Mouse (Mus musculus) lung, postnatal 25 days (tissue): ENCODE data around the gene Gm43518.

Source experiments
- DNase-seq: peaks from one replicate; pipeline ENCODE4 v3.0.0; 2022; ENCODE audit warnings: low spot score

Gene Gm43518

DNA sequence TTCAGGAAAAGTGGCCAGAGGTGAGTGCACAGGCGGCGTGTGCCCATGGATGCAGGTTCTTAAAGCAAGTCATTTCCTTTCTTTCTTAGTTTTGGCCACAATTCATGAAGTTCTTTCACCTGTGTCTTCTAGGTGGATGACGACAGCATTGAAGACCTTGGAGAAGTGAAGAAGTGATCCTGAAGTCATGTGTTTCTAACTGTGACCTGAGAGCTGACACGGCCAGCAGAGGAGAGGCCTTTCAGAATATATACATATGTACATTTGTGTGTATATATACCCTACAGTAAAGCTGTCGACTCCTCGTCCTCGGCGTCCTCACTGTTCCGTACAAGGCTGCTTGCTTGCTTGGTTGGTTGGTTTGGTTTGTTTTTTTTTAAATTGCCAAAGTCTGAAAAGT is at the start of gene Gm43518:
TSS of gene Gm43518 (plus strand) at position 301 of the 400 bp plus-strand sequence.
- DNase-seq, result no peak

DNA sequence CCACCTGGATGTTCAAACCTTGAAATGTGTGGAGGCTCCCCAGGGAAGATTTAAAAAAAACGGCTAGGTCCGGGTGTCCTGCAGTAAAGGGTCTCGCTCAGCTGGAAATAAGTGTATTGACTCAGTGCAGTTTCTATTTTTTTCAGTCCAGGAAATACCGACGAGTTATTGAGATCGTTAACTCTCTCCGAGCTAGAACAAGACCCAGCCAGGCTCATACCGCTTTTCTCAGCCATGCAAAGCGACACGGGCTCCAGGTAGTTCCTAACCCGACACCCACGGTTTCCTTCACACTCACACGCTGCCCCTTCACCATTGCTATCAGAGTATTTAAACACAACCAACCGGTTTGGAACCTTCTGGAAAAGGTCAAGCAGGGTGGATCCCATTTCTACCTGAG is 49.2 kb upstream of the Gm43518 start:
- no peak for DNase-seq

DNA sequence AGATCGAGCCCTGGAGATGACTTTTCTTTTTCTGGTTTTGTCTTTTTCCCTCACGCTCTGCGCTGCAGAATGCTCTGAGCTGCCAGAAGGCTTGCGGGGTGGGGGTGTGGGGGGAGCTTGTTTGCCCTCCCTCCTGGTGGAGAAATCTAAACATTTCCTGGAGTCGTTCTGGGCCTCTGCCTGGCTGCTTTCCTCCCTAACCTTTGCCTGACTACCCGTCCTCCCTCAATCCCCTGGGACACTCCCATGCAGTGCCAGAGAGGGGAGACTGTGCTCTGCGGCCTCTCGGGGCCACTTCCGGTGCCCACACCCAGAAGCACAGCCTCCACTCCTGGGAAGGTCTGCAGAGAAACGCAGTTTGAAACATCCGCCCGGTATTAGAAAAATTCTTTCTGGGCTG is 47.3 kb upstream of the Gm43518 start, which contains the start of gene Hcar1:
TSS of gene Hcar1 (minus strand) at position 93 of the 400 bp plus-strand sequence.
- no peak for DNase-seq

DNA sequence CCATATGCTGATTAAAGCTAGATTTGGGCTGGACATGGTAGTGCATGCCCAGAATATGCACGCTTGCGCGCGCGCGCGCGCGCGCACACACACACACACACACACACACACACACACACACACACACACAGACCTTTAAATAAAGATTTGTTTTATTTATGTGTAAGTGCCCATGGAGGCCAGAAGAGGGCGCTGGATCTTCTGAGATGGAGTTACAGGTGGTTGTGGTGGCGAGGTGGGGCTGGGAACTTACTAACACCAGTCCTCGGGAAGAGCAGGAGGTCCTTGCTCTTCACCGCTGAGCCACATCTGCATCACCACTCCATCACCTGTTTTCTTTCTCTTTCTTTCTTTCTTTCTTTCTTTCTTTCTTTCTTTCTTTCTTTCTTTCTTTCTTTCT is 46.4 kb upstream of the Gm43518 start:
- DNase-seq, result no peak

DNA sequence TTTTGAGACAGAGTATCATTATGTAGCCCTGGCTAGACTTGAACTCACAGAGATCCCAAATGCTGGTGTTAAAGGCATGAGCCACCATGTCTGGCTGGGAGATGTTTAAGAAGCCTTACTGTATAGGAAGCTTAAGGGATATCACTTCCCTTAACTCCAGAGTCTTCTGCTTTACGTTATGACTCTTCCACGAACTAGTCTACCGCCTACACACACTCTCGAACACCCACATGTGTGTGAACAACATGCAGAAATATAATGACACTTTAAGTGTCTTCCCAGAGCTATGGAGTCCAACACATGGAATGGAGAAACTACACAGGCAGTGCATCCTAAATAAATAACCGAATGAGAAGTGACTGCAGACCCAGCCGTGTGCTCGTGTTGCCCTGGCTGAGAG is 43.3 kb upstream of the Gm43518 start:
- no peak for DNase-seq

DNA sequence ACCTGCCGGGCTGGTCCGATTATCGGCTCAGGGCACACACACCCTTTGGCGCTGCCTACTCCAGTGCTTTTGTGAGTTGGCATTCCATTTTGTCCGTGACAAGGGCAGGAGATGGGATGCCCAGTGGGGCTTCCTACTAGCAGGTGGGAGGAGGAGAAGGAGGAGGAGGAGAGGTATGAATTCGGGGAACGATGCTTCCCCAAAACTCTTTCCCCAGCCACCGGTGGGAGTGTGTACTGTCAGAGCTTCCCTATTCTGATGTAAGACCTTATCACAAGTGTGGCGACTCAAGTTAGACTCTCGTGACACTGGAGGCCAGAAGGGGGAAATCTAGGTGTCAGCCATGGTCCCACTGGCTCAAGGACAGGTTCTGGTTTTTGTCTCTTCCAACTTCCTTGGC is 42.9 kb upstream of the Gm43518 start:
- no peak for DNase-seq

DNA sequence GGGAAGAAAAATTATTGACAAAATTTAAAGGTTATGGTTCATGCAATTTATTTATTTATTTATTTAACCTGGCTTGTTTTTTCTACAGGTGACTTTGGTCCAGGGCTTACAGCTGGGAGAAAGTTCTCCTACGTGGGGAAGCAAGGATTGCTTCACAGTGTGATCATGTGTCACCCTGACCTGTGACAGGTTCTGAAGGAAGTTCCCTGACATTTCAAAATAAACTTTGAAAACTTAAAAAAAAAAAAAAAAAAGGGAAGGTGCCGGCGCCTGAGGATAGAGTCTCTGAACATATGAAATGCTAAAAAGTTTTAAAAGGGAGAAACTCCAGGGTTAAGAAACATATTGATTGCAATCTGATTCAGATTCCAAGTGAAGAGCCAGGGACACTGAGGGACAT is 40.9 kb upstream of the Gm43518 start:
- no peak for DNase-seq

DNA sequence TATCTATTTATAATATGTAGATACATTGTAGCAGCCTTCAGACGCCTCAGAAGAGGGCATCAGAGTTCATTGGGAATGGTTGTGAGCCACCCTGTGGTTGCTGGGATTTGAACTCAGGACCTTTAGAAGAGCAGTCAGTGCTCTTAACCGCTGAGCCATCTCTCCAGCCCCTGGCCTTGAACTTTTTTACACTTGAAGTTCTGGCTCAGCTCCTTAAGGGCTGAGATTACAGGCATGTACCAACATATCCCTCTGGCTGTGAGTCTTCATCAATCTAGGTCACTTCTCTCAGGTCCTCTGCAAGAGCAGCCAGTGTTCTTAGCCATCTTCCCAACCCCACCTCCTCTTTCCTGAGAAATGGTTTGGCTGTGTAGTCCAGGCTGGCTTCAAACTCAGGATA is 36.9 kb upstream of the Gm43518 start:
- DNase-seq, result no peak

DNA sequence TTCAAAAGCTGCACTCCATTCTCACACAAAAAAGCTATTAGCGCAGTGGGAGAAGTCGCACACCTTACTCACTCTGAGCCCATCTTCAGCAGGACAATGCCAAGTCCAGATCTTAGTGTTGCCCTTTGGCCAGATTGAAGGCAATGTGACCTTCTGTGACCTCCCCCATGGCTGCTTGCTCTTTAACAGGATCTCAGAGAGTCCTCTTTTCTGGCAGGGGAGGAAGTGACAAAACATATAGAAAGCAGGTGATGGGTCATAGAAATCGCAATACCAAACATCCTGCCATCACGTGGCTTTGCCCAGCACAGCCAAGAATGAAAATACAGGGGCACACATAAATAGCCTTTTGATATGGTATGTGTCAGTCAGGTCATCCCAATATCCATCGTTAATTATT is 36.2 kb upstream of the Gm43518 start:
- DNase-seq, result no peak

DNA sequence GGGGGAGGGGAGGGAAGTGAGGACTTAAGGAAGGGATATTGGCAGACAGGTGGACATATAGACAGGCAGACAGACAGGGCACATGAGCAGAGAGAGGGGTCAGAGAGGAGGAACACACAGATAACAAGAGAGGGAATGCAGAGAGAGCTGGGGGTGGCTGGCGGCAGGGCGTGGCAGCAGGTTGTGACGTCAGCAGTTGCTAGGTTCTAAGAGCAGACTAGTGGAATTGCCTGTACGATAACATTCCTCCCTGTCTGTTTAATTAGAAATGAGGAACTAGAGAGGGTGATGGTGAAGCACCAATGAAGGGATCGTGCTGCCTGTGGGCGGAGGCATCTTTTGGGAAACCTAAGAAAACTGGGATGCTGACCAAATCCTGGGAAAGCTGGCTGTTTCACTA is 35.5 kb upstream of the Gm43518 start:
- DNase-seq, result no peak

DNA sequence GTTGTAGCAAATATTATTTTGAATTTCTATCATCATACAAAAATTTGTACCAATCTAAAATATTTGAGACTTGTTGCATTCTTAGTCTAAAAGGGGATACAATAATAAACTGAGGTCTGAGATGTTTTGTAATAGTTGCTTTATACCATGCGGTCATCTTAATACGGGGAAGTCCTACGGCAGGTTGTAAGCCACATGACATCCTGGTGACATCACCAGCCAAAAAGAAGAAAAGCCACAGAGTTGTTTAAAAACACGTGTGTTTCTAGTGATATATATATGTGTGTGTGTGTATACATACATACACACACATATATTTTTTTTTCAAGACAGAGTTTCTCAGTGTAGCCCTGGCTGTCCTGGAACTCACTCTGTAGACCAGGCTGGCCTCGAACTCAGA is 33.7 kb upstream of the Gm43518 start:
- no peak for DNase-seq

DNA sequence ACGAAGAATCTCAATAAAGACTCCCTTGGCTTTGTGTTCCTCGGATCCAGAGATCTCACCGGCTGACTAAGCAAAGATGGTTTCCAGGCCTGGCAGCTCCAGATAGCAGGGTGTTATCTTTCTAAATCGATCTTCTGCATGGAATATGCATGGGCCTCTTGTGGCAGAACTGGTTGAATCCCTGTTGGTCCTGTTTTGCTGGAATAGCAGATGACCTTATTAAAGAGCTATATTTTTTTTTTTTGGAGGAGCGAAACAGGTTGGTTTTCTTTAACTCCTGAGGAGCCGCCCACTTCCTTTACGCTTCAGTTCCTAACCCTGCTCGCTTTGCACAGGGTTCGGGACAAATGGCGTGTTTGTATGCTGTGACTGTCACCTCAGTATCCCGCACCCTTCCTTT is 30.8 kb upstream of the Gm43518 start:
- DNase-seq, result no peak

DNA sequence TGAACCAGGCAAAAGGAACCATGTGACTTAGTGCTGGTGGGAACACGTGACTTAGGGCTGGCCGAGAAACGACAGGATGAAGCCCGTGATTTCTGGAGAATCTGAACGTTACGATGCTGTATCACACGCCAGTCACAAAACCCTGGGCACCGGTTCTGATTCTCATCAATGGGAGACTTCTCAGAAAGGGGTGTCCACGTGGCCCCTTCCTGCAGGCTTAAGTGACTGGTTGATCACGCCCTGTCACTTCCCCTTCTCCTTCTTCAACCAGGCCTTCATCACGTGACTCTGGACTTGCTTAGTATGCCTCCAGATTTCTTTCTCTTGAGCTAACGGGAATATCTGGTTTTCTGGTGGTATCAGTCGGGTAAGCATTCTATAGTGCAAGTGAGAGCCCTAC is 29.9 kb upstream of the Gm43518 start:
- no peak for DNase-seq

DNA sequence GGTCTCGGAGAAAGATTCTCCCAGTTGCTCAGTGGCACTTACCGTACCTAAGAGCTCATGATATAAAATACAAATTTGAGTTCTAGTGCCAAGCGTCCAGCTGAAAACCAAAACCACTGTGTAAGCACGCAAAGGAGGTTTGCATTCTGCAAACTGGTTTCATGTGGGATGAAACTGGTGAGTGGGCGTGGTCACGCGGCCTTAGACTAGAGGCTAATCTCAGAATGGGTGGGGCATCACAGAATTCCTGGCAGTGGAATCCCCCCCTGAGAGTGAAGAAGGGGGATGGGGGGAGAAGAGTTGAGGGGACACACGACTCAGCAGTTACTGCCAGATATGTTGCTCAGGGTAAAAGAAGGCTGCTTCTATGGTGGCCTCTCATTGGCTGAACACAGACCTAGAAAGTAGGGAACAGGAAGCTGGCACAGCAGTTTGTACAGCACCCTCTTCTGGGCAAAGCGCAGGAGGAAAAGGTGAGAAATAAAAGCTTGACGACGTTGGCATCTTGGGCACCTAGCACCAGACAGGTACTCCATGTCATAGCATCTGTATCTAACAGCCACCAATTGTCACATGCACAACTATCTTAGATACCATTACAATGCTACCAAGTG is 23.1 kb upstream of the Gm43518 start:
- DNase-seq, result no peak

DNA sequence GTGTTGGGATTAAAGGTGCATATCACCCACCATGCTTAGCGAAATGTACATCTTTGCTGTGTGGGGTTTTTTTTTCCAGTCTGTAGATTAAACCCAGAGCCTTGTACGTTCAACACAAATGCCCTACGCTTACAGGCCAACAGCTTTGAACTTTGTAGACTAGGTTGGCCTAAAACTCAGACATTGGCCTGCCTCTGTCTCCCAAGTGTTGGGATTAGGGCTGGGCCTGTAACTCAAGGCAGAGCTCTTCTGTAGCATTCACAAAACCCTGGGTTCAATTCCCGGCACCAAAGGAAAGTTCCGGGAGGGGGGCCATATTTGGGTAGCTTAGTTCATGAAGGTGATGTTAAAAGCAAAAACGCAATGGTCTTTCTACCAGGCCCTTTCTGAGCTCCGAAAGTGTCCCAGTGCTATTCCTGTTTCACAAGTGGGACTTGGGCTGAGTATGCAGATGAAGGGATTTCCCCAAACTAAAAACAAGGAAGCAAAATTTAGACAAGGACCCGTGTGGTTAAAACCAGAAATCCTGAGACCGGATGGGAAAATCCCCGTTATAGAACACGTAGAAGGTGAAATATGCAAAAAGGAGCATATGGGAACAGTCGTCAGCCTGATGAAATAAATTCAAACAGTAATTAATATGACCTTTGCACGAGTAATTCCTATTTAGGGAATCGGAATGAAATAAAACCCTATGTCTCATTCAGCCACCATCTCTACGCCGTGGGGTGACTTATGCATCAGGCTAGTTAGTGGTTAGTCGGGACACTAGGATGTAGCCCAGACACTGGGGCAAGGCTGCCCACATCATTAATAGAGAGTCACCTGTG is 20.9 kb upstream of the Gm43518 start:
- DNase-seq, result no peak

DNA sequence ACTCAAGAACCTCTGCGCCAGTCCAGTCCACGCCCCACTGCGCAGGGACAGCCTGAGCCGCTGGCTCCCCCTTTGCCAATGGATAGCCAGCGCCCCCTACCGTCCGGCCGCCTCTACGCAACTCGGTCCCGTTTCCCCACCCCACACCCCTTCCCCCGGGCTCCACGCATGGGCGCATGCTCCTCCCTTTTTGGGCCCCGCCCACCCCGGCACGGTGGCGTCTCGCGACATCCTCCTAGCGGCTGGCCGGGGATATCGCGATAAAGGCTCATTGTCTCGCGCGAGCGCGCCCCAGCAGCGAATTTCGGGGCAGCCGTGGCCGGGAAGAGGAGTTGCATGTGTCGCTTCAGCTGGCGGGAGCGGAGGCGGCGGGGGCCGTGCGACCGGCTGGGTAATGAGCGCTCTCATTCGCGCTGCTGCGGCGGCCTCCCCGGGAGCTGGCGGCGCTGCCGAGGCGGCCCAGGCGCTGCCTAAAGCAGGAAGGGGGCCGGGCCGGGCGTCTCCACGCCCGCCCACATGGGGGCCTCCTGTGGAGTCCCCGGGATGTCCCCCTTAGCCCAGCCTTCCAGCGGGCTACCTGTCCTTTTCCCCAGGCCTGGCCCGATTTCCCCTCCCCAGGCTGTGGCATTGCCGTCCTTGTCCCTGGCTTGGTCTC is 20.1 kb upstream of the Gm43518 start, which contains the start of gene Denr:
TSS of gene Denr (plus strand) at position 200 of the 655 bp plus-strand sequence.
- peak; percentile 99 for DNase-seq

DNA sequence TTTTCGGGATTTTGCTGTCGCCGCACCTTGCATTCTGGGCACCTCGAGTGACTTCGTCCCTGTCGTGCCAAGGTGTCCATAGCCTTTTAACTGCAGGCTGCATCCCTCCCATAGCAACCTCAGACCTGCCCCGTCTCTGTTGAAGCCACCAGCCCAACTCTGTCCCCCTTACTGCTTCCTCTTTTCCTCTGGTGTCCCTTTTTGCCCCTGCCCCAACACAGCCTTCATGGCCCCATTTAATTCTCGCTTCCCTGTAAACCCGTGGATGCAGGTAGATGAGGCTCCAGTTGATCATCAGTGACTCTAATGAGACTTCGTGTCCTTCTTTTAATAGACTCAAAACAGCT is 19.6 kb upstream of the Gm43518 start:
- DNase-seq, result no peak

DNA sequence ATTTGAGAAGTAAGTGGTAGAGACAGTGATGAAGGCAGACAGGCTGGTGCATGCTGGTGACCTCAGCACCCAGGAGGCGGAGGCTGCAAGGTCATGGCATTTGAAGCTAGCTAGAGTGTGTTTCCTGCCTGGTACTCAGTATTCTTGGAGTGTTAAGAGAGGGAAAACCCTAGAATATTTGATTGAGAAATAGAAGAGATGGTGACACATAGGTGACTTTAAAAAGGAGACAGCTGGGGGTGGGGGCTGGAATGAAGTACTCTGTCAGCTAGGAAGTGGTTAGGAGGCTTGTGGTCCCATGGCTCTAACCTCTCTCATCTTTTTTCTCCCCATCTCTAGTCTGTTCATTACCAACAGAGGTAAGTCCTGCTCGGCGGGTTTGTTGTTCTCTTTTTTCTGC is 12.4 kb upstream of the Gm43518 start:
- DNase-seq, result no peak

DNA sequence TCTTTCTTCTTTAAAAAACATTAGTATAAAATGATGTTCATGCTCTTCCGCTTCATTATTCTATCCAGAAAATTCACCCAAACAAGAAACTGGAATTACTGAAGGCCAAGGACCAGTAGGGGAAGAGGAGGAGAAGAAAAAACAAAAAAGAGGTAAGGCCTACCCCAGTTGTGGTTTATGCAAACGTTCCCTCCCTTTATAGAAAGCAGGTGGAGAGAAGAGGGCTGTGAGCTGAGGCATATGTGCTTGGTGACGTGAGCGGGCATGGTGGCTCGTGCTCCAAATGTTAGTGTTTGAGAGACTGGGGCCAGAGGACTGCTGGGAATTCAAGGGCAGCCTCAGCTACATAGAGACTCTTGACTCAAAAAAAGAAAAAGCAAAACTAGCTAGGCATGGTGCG is 5.1 kb upstream of the Gm43518 start:
- no peak for DNase-seq

DNA sequence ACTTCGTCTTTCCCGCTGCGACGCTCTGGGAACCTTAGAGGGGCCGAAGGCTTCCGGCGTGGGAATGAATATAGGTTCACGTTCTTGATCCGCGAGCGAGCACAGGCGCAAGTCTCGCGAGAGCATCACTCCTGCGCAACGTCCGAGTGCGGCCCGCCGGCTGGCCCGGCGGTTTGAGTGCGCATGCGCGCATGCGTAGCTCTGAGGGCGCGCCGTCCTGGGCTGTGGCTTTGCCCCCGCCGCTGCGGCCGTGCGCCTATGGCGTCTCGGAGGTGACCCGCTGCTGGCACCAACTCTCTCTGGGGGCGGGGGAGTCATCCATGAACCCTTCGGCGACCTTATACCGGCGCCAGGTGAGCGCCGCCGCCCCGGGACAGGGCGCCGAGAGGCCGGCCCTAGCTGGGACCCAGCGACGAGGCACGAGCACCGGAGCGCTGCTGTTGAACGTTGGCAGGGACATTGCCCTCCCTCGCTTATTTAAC is 3.3 kb downstream of the Gm43518 start, which contains the start of gene Ccdc62:
TSS of gene Ccdc62 (plus strand) at position 172 of the 482 bp plus-strand sequence.
- peak; percentile 95 for DNase-seq

DNA sequence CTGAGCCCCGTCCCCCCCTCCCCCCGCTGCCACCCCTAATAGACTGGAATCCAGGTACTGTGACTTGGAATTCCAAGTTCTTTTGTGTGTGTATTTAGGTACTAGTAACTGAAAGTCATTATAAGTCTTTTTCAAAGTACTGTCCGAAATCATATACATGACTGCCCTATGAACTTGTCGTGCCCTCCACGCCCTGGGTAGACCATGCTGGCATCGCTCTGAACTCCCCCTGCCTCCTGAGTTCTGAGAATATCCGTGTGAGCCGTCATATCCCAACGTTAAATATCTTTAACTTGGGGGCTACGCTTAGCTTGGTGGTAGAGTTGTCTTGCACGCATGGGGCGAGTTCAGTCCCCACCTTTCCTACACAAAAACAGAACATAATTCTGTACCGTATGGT is 3.9 kb downstream of the Gm43518 start:
- DNase-seq, result no peak

DNA sequence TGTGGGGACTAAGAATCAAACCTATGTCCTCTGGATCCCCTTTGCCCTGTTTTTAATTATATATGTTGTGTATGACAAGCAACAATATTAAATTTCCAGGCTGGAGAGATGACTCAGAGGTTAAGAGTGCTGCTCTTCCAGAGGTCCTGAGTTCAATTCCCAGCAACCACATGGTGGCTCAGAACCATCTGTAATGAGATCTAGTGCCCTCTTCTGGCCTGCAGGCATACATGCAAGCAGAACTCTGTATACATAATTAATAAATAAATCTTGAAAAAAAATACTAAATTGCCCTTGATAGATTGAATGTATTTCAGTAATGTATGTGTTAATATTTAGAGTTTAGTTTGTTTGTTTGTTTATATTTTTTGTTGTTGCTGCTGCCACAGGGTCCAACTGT is 5.7 kb downstream of the Gm43518 start:
- DNase-seq, result no peak

DNA sequence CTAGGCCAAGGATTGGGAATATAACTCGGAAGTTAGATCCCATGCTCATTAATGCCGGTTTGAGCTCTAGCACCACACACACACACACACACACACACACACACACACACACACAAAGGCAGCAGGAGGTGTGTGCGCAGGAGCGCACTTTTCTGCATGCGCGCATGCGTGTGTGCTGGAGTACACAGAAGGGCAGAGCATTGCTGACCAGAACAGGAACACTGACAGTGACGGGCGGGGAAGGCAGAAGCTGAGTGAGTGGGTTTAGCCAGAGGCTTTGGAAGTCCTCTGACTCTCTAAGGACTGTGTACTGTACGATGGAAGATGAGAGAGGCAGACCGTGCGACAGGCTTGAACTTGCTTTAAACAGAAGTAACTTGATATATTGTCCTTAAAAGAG is 6.3 kb downstream of the Gm43518 start:
- no peak for DNase-seq
